Mouse (Mus musculus): Measurements from ENCODE around the gene Vwa2.

GRCm38 (mm10) chr19:56949868-56950267, 75.8 kb downstream of the Vwa2 start:
- TF ChIP-seq POLR2A (IDR thresholded peaks at IDR 0.05; ENCODE audit: borderline replicate concordance, insufficient read depth, low read length) (no peak), CTCF (IDR thresholded peaks at IDR 0.05; ENCODE audit: borderline replicate concordance, insufficient read depth, low read depth, low read length) (no peak)
